Mouse (Mus musculus) heart, embryonic 13.5 days (tissue): ENCODE results near the gene Sfta2. TPM values are rescaled to one million over a fixed set of nuclear protein-coding genes. Genes with fewer than 3 reads are reported as not detected.

Experiments
- ATAC-seq: fragments of 200-750 bp; cut with Nextera tagmentation; 2 replicates; pipeline ENCODE4 v1.8.0; 2017; ENCODE audit warnings: moderate TSS enrichment; ENCODE audit not compliant: insufficient number of reproducible peaks, low FRiP score, low TSS enrichment; ENCODE audit errors: extremely low read depth
- H3K27ac ChIP-seq: fragments of 300-500 bp; sonication (generic); replicated peaks from 2 replicates; pipeline ENCODE4 v1.5.1; 2015; ENCODE audit warnings: moderate library complexity, mild to moderate bottlenecking, inconsistent platforms
- H3K27me3 ChIP-seq: fragments of 300-500 bp; sonication (generic); replicated peaks from 2 replicates; pipeline ENCODE4 v1.6.1; 2015; ENCODE audit warnings: mild to moderate bottlenecking, inconsistent platforms
- H3K36me3 ChIP-seq: fragments of 300-500 bp; sonication (generic); 2 replicates; pipeline ENCODE4 v1.6.1; 2015; ENCODE audit warnings: mild to moderate bottlenecking, inconsistent platforms
- H3K4me1 ChIP-seq: fragments of 300-500 bp; sonication (generic); 2 replicates; pipeline ENCODE4 v1.6.1; 2015; ENCODE audit warnings: inconsistent platforms
- H3K4me2 ChIP-seq: fragments of 300-500 bp; sonication (generic); 2 replicates; pipeline ENCODE4 v1.6.1; 2015; ENCODE audit warnings: inconsistent platforms, mild to moderate bottlenecking, moderate library complexity
- H3K4me3 ChIP-seq: fragments of 300-500 bp; sonication (generic); 2 replicates; pipeline ENCODE4 v1.5.1; 2015; ENCODE audit warnings: moderate library complexity, mild to moderate bottlenecking, inconsistent platforms
- H3K9ac ChIP-seq: fragments of 300-500 bp; sonication (generic); 2 replicates; pipeline ENCODE4 v1.6.1; 2015; ENCODE audit warnings: inconsistent platforms, mild to moderate bottlenecking, moderate library complexity
- H3K9me3 ChIP-seq: fragments of 300-500 bp; sonication (generic); 2 replicates; pipeline ENCODE4 v1.6.1; 2016; ENCODE audit warnings: inconsistent platforms
- WGBS: fragments of 180-500 bp; shearing (Covaris S2); methylation state at CpG from one replicate; pipeline ENCODE4 v1.1.7; 2015; ENCODE audit warnings: mixed read lengths; 5-methylcytosine and 5-hydroxymethylcytosine counted together
- polyA plus RNA-seq: library from polyadenylated mRNA; unstranded; fragments of >200 nt; fragmentation: Nextera tagmentation; extraction: Ambion mirVana; gene quantifications from 2 replicates; pipeline ENCODE4 v1.2.1, GENCODE M21; 2015

Gene Sfta2
- polyA plus RNA-seq, 1 experiment from 2014 or later: 1.5 TPM

GRCm38 (mm10) chr17:35570836-35571235 lies 30.5 kb upstream of the Sfta2 start:
- Histone ChIP-seq H3K9ac (no peak overlapping the region), H3K27me3 (peaks cover 51% of the 10 kb centered on the region), H3K4me2 (no peak overlapping the region)

GRCm38 (mm10) chr17:35571477-35571876 lies 29.9 kb upstream of the Sfta2 start:
- no peaks in the 10 kb centered on the region for H3K9me3 ChIP-seq
- H3K36me3 ChIP-seq: no peaks in the 10 kb centered on the region
- no peak overlapping the region for H3K9ac ChIP-seq
- H3K4me1 ChIP-seq: peaks cover 13% of the 10 kb centered on the region
- H3K27me3 ChIP-seq: peaks cover 51% of the 10 kb centered on the region
- no peak overlapping the region for H3K4me3 ChIP-seq
- H3K4me2 ChIP-seq: no peak overlapping the region
- 85% methylated on average over 7 of the region's 7 CpGs for WGBS
- no peak for ATAC-seq
- no peak overlapping the region for H3K27ac ChIP-seq

More at GRCm38 (mm10) chr17:35570836-35571235, 30.5 kb upstream of the Sfta2 start:
- 82% methylated on average over 14 of the region's 14 CpGs for WGBS
- no peak overlapping the region for H3K4me3 ChIP-seq
- H3K9me3 ChIP-seq: no peaks in the 10 kb centered on the region
- H3K27ac ChIP-seq: no peak overlapping the region
- no peak for ATAC-seq
- no peaks in the 10 kb centered on the region for H3K36me3 ChIP-seq
- peaks cover 13% of the 10 kb centered on the region for H3K4me1 ChIP-seq

DNA sequence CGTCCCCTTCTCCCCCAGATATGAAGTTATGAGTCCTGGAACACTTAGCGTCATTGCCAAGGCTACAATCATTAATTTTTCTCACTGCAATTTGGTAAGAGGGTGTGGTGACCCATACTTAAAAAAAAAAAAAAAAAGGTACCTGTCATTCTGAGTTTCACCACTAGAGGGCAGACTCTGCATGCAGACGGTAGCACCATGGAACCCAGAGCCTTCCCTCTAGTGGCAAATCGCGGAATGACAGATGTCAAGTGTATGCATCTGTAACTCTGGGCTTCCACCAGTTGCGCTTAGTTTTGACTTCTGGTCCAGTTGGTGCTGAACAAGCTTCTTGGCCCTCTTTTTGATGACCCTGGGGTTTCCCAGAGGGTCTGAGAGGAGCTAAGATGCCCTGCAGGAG lies 23.1 kb upstream of the Sfta2 start:
- H3K9me3 ChIP-seq: no peaks in the 10 kb centered on the region
- ATAC-seq: no peak
- WGBS: 16% methylated on average over 6 of the region's 6 CpGs
- H3K9ac ChIP-seq: no peak overlapping the region
- peaks cover 33% of the 10 kb centered on the region for H3K27me3 ChIP-seq
- no peak overlapping the region for H3K27ac ChIP-seq
- no peaks in the 10 kb centered on the region for H3K4me1 ChIP-seq
- no peaks in the 10 kb centered on the region for H3K36me3 ChIP-seq
- H3K4me3 ChIP-seq: no peak overlapping the region
- no peak overlapping the region for H3K4me2 ChIP-seq

DNA sequence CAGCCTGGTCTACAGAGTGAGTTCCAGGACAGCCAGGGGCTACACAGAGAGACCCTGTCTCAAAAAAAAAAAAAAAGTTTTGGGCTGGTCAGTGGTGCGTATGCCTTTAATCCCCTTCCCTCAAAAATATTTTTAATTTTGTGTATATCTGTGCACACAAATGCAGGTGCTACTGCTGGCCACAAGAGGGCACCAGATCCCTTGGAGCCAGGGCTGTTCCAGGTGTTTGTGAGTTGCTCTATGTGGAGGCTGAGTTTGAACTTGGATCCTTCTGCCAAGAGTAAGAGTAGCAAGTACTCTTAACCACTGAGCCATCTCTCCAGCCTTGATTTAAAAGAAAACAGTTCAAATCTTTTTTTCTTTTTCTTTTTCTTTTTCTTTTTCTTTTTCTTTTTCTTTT lies 18.4 kb upstream of the Sfta2 start:
- no peak overlapping the region for H3K4me2 ChIP-seq
- no peak overlapping the region for H3K4me3 ChIP-seq
- H3K9me3 ChIP-seq: no peaks in the 10 kb centered on the region
- peaks cover 3% of the 10 kb centered on the region; the same call in 1 of the 2 replicates for H3K4me1 ChIP-seq
- no peak overlapping the region for H3K9ac ChIP-seq
- ATAC-seq: no peak
- H3K27me3 ChIP-seq: peaks cover 9% of the 10 kb centered on the region
- H3K27ac ChIP-seq: no peak overlapping the region
- WGBS: 85% methylated on average over 1 of the region's 1 CpGs
- no peaks in the 10 kb centered on the region for H3K36me3 ChIP-seq

DNA sequence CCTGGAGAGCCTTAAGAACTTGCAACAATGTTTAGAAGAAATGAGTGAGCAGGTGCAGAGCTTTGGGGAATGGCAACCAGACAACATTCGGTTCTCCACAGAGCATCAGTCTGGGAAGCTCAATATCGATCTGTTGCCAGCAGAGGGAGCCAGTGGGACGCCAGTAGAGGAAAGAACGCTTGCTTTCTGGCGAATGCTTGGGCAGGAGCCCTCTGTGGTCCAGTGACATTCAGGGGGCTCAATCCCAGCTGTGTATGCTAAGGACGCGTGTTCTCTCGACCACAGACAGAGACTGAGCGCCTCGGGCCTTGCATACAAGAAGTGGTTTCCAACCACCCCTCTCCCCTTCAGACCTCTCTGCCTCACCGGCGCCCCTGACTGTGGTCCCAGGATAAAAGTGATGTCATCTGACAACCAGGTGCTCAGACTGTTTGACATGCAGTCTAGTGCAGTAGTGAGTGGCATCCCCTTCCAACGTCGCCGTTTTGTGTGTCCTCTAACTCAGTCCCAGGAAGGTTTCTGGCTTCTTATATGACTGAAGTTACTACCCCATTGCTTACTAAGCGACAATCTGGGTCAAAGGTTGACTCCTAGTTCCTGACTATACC lies 16.9 kb upstream of the Sfta2 start:
- ATAC-seq: no peak
- no peaks in the 10 kb centered on the region for H3K9me3 ChIP-seq
- peak overlapping the region; percentile 41 for H3K9ac ChIP-seq
- 16% methylated on average over 16 of the region's 16 CpGs for WGBS
- H3K4me1 ChIP-seq: peaks cover 3% of the 10 kb centered on the region; the same call in 1 of the 2 replicates
- peak overlapping the region; percentile 17; the same call in 1 of the 2 replicates for H3K4me3 ChIP-seq
- H3K27ac ChIP-seq: no peak overlapping the region
- H3K4me2 ChIP-seq: peak overlapping the region; percentile 57
- no peaks in the 10 kb centered on the region for H3K36me3 ChIP-seq
- peaks cover 9% of the 10 kb centered on the region for H3K27me3 ChIP-seq

DNA sequence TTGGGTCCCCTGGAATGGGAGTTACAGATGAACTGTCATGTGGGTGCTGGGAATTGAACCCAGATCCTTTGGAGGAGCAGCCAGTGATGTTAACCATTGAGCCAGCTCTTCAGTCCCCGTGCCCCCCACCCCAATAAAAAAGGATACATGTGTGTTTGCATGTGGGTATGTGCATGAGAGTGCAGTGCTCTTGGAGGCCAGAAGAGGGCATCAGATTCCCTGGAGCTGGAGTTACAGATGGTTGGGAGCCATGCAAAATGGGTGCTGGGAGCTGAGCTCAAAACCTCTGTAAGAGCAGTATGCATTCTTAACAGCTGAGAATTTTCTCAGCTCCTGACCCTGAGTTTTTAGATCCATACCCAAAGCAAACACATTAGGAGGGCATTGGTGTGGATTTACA lies 14.1 kb upstream of the Sfta2 start:
- Histone ChIP-seq H3K4me2 (no peak overlapping the region), H3K9me3 (no peaks in the 10 kb centered on the region), H3K27ac (no peak overlapping the region), H3K4me1 (peaks cover 3% of the 10 kb centered on the region; the same call in 1 of the 2 replicates), H3K36me3 (no peaks in the 10 kb centered on the region), H3K27me3 (peaks cover 9% of the 10 kb centered on the region), H3K4me3 (no peak overlapping the region), H3K9ac (no peak overlapping the region)
- ATAC-seq: no peak
- 76% methylated on average over 1 of the region's 1 CpGs for WGBS

- WGBS: 31% methylated on average over 4 of the region's 4 CpGs
- H3K36me3 ChIP-seq: no peaks in the 10 kb centered on the region
- no peak overlapping the region for H3K4me2 ChIP-seq
- ATAC-seq: no peak
- no peaks in the 10 kb centered on the region for H3K9me3 ChIP-seq
- H3K27me3 ChIP-seq: peaks cover 9% of the 10 kb centered on the region
- no peak overlapping the region for H3K27ac ChIP-seq
- H3K9ac ChIP-seq: no peak overlapping the region
- no peak overlapping the region for H3K4me3 ChIP-seq
- peaks cover 3% of the 10 kb centered on the region; the same call in 1 of the 2 replicates for H3K4me1 ChIP-seq
These were observed 13.0 kb upstream of the Sfta2 start for GRCm38 (mm10) chr17:35588387-35588786.

GRCm38 (mm10) chr17:35590410-35591218 lies 10.7 kb upstream of the Sfta2 start:
- no peak overlapping the region for H3K27ac ChIP-seq
- no peak overlapping the region for H3K4me3 ChIP-seq
- 44% methylated on average over 21 of the region's 21 CpGs for WGBS
- H3K9me3 ChIP-seq: no peaks in the 10 kb centered on the region
- H3K4me2 ChIP-seq: peak overlapping the region; percentile 8; the same call in 1 of the 2 replicates
- no peak overlapping the region for H3K9ac ChIP-seq
- H3K27me3 ChIP-seq: peaks cover 4% of the 10 kb centered on the region
- H3K36me3 ChIP-seq: no peaks in the 10 kb centered on the region
- ATAC-seq: no peak
- H3K4me1 ChIP-seq: no peaks in the 10 kb centered on the region

DNA sequence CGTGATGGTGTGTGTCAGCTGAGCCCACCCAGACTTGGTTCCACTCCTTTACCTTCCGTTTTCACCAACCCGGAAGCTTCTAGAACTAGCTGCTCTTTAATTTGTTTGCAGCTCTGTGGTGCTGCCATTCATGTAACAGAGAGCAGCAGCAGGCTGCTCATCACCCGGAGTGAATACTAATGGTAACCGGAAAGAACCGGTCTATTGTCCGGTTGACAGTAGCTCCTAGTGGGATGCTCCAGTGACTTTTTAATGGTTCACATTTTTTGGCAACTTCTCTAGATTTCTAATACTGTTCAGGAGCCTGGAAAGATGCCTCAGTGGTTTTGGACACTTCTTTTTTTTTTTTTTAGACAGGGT lies 10.2 kb upstream of the Sfta2 start:
- no peak overlapping the region for H3K4me3 ChIP-seq
- H3K4me1 ChIP-seq: no peaks in the 10 kb centered on the region
- H3K4me2 ChIP-seq: no peak overlapping the region
- no peak overlapping the region for H3K27ac ChIP-seq
- H3K9ac ChIP-seq: no peak overlapping the region
- H3K9me3 ChIP-seq: no peaks in the 10 kb centered on the region
- ATAC-seq: no peak
- no peaks in the 10 kb centered on the region for H3K36me3 ChIP-seq
- WGBS: 86% methylated on average over 7 of the region's 7 CpGs
- H3K27me3 ChIP-seq: no peaks in the 10 kb centered on the region; the same call in 1 of the 2 replicates

GRCm38 (mm10) chr17:35591731-35592130 lies 9.6 kb upstream of the Sfta2 start:
- Histone ChIP-seq H3K4me3 (no peak overlapping the region), H3K4me1 (no peaks in the 10 kb centered on the region), H3K4me2 (no peak overlapping the region), H3K9ac (no peak overlapping the region), H3K36me3 (no peaks in the 10 kb centered on the region), H3K9me3 (no peaks in the 10 kb centered on the region), H3K27me3 (no peaks in the 10 kb centered on the region; the same call in 1 of the 2 replicates), H3K27ac (no peak overlapping the region)
- no peak for ATAC-seq
- 88% methylated on average over 15 of the region's 15 CpGs for WGBS

- ATAC-seq: no peak
- 73% methylated on average over 9 of the region's 9 CpGs for WGBS
These were observed 9.2 kb upstream of the Sfta2 start for GRCm38 (mm10) chr17:35592131-35592530.

More at GRCm38 (mm10) chr17:35592131-35592530, 9.2 kb upstream of the Sfta2 start:
- Histone ChIP-seq H3K36me3 (no peaks in the 10 kb centered on the region), H3K4me3 (no peak overlapping the region), H3K27me3 (no peaks in the 10 kb centered on the region; the same call in 1 of the 2 replicates), H3K27ac (no peak overlapping the region), H3K4me1 (no peaks in the 10 kb centered on the region), H3K4me2 (no peak overlapping the region), H3K9me3 (0 out of 2 replicates have a peak, but pooled peaks cover 3% of the 10 kb centered on the region), H3K9ac (no peak overlapping the region)
